Mouse (Mus musculus): ENCODE measurements around the gene Tor1aip1. TPM values are rescaled to one million over a fixed set of nuclear protein-coding genes. Genes with fewer than 3 reads are reported as not detected.

Gene Tor1aip1
- total RNA-seq (2021) = 10 to 100 TPM; 28.5 to 31.2 TPM
- long read RNA-seq, experiment 1, full-length matches to known transcripts = 12 of 14 reads
- long read RNA-seq, experiment 1, partial matches to known transcripts = 0 of 14 reads
- long read RNA-seq, experiment 1, other reads (novel, unspliced or antisense) = 2 of 14 reads
- long read RNA-seq, experiment 2, full-length matches to known transcripts = 19 of 21 reads
- long read RNA-seq, experiment 2, partial matches to known transcripts = 1 of 21 reads
- long read RNA-seq, experiment 2, other reads (novel, unspliced or antisense) = 1 of 21 reads

- Histone ChIP-seq H3K4me3 (peak within 1 kb of the TSS; percentile 89), H3K27ac (peak within 1 kb of the TSS; percentile 100)
- intact Hi-C loops (cut with DNase I) = loop anchor here (1.0 kb wide), 1 partner anchor 63 kb away; the partner anchor contains the start of gene Cep350
- peak; percentile 81 for TF ChIP-seq CTCF (IDR thresholded peaks at IDR 0.05)
- DNase-seq (ENCODE audit: extremely low spot score in 1 of 2, low spot score in 2 of 2) = peak; percentile 97 to 98
These were observed at the start of gene Tor1aip1 for GRCm38 (mm10) chr1:156035930-156036737. Gene Tor1aip1 (minus strand): TSS chr1:156036480.

DNA sequence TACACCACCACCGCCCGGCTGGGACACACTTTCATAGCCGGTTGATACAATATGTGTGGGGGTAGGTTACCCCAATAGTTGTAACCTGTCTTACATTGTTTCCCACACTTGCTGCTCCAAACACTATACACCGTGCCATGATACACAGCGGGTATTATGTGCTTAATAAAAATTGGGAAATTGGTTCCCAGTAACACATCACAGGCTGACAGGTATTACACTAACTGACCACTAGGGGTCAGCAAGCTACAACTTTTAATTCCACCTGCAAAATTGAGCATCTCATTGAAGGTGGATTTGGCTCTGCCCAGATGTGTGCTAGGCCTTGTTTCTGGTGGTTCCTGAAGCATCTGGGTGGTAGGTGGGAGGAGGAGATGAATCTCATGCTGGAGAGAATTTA is 49.5 kb upstream of the Tor1aip1 start:
- intact Hi-C loops (cut with DNase I) = loop anchor here (1.0 to 5.0 kb wide), 3 partner anchors 144 to 457 kb away; no protein-coding TSS in a partner anchor
- Histone ChIP-seq H3K4me3 (no peak overlapping the region), H3K27ac (no peak overlapping the region)
- peak; percentile 28 to 32 for DNase-seq (ENCODE audit: extremely low spot score in 1 of 2, low spot score in 2 of 2)
- peak; percentile 93 for TF ChIP-seq CTCF (IDR thresholded peaks at IDR 0.05)

- DNase-seq (ENCODE audit: extremely low spot score in 1 of 2, low spot score in 2 of 2) = no peak
- no peak for TF ChIP-seq CTCF (IDR thresholded peaks at IDR 0.05)
- Histone ChIP-seq H3K4me3 (no peak overlapping the region), H3K27ac (no peak overlapping the region)
- intact Hi-C loops (cut with DNase I) = loop anchor here (5.0 kb wide), 1 partner anchor 458 kb away; no protein-coding TSS in a partner anchor
These were observed 48.3 kb upstream of the Tor1aip1 start for GRCm38 (mm10) chr1:156084603-156085002.

DNA sequence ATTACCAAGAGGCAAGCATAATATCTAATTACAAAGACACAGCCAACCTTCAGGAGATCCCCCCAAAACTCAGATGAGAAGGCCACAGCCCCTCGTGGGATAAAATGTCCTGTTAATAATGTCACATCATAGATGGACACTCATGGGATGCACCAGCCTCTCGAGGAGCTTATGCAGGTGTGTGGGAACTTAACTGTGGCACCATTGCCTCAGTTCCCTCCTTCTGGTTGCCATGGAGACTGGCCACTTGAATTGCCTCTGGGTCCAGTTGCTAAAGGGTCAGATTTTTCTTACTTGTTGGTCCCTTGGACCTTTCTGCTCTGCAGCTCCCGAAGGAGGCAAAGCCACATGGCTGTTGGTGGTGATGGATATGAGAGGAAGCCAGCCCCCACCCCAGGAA is 41.4 kb upstream of the Tor1aip1 start:
- Histone ChIP-seq H3K4me3 (no peak overlapping the region), H3K27ac (no peak overlapping the region)
- no peak for DNase-seq (ENCODE audit: extremely low spot score in 1 of 2, low spot score in 2 of 2)
- no peak for TF ChIP-seq CTCF (IDR thresholded peaks at IDR 0.05)
- intact Hi-C loops (cut with DNase I) = no loop called here

GRCm38 (mm10) chr1:156076474-156076873 is 40.2 kb upstream of the Tor1aip1 start:
- Histone ChIP-seq H3K4me3 (no peak overlapping the region), H3K27ac (no peak overlapping the region)
- no peak for DNase-seq (ENCODE audit: extremely low spot score in 1 of 2, low spot score in 2 of 2)
- intact Hi-C loops (cut with DNase I) = no loop called here
- no peak for TF ChIP-seq CTCF (IDR thresholded peaks at IDR 0.05)

DNA sequence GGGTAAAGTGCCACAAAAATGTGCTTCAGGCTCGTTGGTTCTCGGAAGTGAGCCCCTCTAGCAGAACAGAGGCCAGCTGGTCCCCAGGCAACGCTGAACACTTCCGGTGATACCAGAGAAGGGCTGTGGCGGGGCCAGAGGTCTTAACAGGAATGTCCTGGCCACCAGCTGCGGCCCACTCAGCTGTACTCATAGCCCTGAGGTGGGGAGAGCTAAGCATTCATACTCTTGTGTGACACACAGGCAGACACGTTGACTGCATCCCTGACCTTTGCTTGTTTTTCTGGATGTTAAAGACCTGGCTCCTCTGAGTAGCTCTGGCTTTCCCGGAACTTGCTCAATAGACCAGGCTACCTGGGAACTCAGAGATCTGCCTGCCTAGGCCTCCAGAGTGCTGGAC is 38.3 kb upstream of the Tor1aip1 start:
- Histone ChIP-seq H3K4me3 (no peak overlapping the region), H3K27ac (no peak overlapping the region)
- intact Hi-C loops (cut with DNase I) = no loop called here
- no peak for DNase-seq (ENCODE audit: extremely low spot score in 1 of 2, low spot score in 2 of 2)
- TF ChIP-seq CTCF (IDR thresholded peaks at IDR 0.05) = no peak

DNA sequence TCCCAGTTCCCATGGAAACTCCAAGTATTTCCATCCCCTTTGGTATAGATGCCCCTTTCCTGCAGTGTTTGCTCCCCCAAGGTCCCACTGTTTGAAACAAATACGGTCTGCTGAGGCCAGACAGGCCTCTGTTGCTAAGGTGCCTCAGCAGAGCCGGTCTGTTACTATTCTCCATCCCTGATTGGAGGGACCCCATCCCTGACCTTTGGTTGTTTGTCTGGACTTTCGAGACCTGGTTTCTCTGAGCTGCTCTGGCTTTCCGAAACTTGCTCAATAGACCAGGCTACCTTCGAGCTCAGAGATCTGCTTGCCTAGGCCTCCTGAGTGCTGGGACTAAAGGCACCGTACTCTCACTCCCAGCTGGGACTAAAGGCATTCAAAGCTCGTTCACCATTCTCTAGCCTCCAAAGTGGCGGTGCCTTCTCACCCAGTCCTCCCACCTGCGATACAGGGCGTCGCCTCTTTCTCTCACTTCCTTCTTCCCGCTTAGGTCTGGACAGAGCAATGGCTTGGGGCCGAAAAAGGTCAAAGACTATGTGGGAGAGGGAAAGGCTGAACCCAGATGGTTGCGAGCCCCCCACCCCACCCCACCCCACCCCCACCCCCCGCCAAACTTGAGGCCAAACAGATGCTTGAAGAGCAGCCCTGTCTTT is 37.0 kb upstream of the Tor1aip1 start:
- H3K27ac ChIP-seq = no peak overlapping the region
- no peak overlapping the region for H3K4me3 ChIP-seq
- DNase-seq (ENCODE audit: extremely low spot score in 1 of 2, low spot score in 2 of 2) = no peak
- intact Hi-C loops (cut with DNase I) = no loop called here
- TF ChIP-seq CTCF (IDR thresholded peaks at IDR 0.05) = no peak

DNA sequence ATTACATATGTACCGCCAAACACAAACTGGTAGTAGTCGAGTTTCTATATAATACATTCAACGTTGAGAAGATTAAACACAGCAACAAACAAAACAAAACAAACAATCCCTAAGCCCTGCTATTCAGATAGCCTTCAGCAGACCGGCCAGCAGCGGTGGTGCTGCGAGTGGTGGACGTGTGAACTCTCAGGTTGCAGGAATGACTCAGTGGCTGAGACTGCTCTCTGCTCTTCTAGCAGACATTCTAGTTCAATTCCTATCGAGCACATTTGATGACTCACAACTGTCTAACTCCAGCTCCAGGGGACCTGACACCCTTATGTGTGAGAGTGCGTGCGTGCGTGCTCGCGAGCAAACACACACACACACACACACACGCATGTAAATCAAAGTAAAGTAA is 33.8 kb upstream of the Tor1aip1 start:
- Histone ChIP-seq H3K27ac (no peak overlapping the region), H3K4me3 (no peak overlapping the region)
- no peak for TF ChIP-seq CTCF (IDR thresholded peaks at IDR 0.05)
- intact Hi-C loops (cut with DNase I) = no loop called here
- DNase-seq (ENCODE audit: extremely low spot score in 1 of 2, low spot score in 2 of 2) = no peak

DNA sequence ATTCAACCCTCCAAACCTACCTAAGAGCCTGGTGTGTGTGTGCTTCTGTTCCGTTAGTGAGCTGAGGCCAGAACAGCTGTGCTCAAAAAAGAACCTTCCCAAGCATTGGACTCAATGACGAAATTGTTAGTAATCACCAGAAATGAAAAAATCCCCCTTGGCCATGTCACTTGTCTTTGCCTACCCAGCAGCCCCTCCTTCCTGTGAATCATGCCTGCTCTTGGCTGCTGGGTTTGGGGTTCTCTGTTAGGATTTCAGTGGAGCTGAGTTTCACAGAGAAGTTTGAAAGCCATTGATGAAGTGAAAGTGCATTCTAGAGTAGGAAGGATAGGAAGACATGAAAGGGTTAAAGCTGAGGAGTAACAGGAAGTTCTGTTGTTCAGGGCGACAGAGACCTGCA is 29.9 kb upstream of the Tor1aip1 start:
- intact Hi-C loops (cut with DNase I) = no loop called here
- no peak overlapping the region for H3K4me3 ChIP-seq
- no peak for DNase-seq (ENCODE audit: extremely low spot score in 1 of 2, low spot score in 2 of 2)
- no peak overlapping the region for H3K27ac ChIP-seq
- TF ChIP-seq CTCF (IDR thresholded peaks at IDR 0.05) = no peak

- no peak for DNase-seq (ENCODE audit: extremely low spot score in 1 of 2, low spot score in 2 of 2)
- intact Hi-C loops (cut with DNase I) = no loop called here
- TF ChIP-seq CTCF (IDR thresholded peaks at IDR 0.05) = no peak
- Histone ChIP-seq H3K4me3 (no peak overlapping the region), H3K27ac (no peak overlapping the region)
These were observed 25.9 kb upstream of the Tor1aip1 start for GRCm38 (mm10) chr1:156062193-156062592.

- Histone ChIP-seq H3K4me3 (no peak overlapping the region), H3K27ac (no peak overlapping the region)
- intact Hi-C loops (cut with DNase I) = no loop called here
- no peak for TF ChIP-seq CTCF (IDR thresholded peaks at IDR 0.05)
- no peak for DNase-seq (ENCODE audit: extremely low spot score in 1 of 2, low spot score in 2 of 2)
These were observed 21.9 kb upstream of the Tor1aip1 start for GRCm38 (mm10) chr1:156058207-156058606.

DNA sequence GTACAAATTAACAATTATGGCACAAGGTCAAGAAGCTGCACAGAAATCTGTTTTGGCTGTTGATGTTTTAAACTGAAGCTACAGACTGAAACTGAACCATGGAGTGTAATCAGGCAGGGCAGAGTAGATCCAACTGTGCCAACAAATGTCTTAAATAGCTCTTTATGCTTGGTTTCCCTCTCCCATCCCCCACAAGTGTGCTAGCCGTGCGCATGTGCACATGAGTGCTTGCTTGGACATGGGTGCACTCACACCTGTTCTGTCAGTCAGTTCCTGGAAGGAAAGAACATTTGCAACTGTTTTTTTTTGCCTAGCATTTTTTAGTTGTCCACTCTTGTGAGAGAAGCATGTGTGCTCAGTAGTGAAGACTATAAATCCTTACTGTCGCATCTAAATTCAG is 10.4 kb upstream of the Tor1aip1 start:
- intact Hi-C loops (cut with DNase I) = no loop called here
- no peak for TF ChIP-seq CTCF (IDR thresholded peaks at IDR 0.05)
- H3K27ac ChIP-seq = no peak overlapping the region
- H3K4me3 ChIP-seq = no peak overlapping the region
- DNase-seq (ENCODE audit: extremely low spot score in 1 of 2, low spot score in 2 of 2) = no peak

Data from left cerebral cortex, adult 2 months (tissue).